Mouse (Mus musculus) liver, embryonic 13.5 days (tissue): ENCODE measurements at regions not wholly inside any gene's neighbourhood (a gene's known extent, or its start where the extent isn't known, plus 50 kb on each side); places are given as distances from the start of the nearest gene placed in this dataset.

ENCODE experiments used
- ATAC-seq: fragments of 200-750 bp; cut with Nextera tagmentation; 2 replicates; pipeline ENCODE4 v1.8.0; 2017; ENCODE audit warnings: low read depth, mild to moderate bottlenecking, moderate number of reproducible peaks, moderate library complexity
- DNase-seq: peaks from one replicate; pipeline ENCODE4 v3.0.0; 2022
- H3K27ac ChIP-seq: fragments of 300-500 bp; sonication (generic); 2 replicates; pipeline ENCODE4 v1.5.1; 2015; ENCODE audit warnings: moderate library complexity, mild to moderate bottlenecking, inconsistent platforms
- H3K27me3 ChIP-seq: fragments of 300-500 bp; sonication (generic); 2 replicates; pipeline ENCODE4 v1.6.1; 2015; ENCODE audit warnings: mild to moderate bottlenecking, inconsistent platforms
- H3K36me3 ChIP-seq: fragments of 300-500 bp; sonication (generic); 2 replicates; pipeline ENCODE4 v1.6.1; 2015; ENCODE audit warnings: mild to moderate bottlenecking, inconsistent platforms
- H3K4me1 ChIP-seq: fragments of 300-500 bp; sonication (generic); replicated peaks from 2 replicates; pipeline ENCODE4 v1.6.1; 2015; ENCODE audit warnings: inconsistent platforms
- H3K4me2 ChIP-seq: fragments of 300-500 bp; sonication (generic); 2 replicates; pipeline ENCODE4 v1.6.1; 2015; ENCODE audit warnings: inconsistent platforms, mild to moderate bottlenecking, moderate library complexity
- H3K4me3 ChIP-seq: fragments of 300-500 bp; sonication (generic); replicated peaks from 2 replicates; pipeline ENCODE4 v1.5.1; 2015; ENCODE audit warnings: mild to moderate bottlenecking, inconsistent platforms
- H3K9ac ChIP-seq: fragments of 300-500 bp; sonication (generic); 2 replicates; pipeline ENCODE4 v1.6.1; 2015; ENCODE audit warnings: mild to moderate bottlenecking, inconsistent platforms
- H3K9me3 ChIP-seq: fragments of 300-500 bp; sonication (generic); replicated peaks from 2 replicates; pipeline ENCODE4 v1.6.1; 2016; ENCODE audit warnings: inconsistent platforms
- WGBS: fragments of 180-500 bp; shearing (Covaris S2); methylation state at CpG from one replicate; pipeline ENCODE4 v1.1.7; 2015; ENCODE audit not compliant: insufficient replicate concordance; 5-methylcytosine and 5-hydroxymethylcytosine counted together

DNA sequence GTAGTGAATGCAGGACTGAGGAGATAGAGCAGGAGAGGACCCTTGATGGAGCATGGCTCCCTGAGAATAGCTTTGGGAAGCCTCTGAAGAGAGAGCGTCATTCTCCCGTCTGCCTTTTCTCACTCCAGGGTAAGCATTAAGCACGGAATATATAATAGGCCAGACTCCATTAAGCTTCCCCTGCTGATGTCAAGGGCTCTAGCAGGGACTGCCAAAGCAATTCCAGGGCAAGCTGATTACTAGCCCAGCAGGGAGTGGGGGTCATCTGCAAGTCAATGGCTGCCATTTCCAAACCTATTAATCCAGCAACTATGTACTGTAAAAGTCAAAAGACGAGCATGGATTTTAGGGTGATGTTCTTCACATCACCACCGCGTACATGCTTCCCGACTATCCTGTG, 111.2 kb upstream of the Arl4c start:
- Histone ChIP-seq H3K9ac (no peak overlapping the region), H3K27me3 (no peaks in the 10 kb centered on the region), H3K36me3 (no peaks in the 10 kb centered on the region), H3K4me2 (no peak overlapping the region), H3K9me3 (no peaks in the 10 kb centered on the region; the same call in 1 of the 2 replicates), H3K4me3 (no peak overlapping the region), H3K27ac (no peak overlapping the region), H3K4me1 (no peaks in the 10 kb centered on the region)
- 70% methylated on average over 7 of the region's 7 CpGs for WGBS
- no peak for ATAC-seq
- no peak for DNase-seq

DNA sequence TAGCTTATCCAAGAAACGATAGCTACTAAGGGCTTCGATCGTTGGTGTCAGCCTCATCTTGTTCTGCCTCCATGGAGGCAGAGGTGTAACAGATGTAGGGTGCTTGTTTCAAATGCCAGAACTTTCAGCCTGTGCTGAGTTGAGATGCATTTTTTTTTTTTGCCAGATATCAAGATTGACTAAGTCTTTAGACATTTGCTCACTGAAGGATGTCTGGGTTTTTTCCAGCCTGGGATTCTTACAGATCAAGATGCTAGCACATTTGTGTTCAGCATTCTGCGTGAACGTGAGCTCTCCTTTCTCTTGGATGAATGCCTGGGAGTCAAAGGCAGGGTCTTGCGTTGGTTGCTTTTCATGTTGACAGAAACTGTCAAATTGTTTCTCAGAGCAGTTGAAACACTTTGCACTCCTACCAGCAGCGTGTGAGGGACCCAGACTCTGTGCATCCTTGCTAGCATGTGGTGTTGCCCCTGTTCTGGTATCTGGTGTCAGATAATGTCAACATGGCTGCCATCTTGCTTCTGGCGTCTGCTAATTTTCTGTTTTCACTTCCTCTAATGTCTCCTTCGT, 114.4 kb upstream of the Arl4c start:
- Histone ChIP-seq H3K9ac (no peak overlapping the region), H3K27ac (no peak overlapping the region), H3K27me3 (no peaks in the 10 kb centered on the region), H3K4me2 (no peak overlapping the region), H3K9me3 (no peaks in the 10 kb centered on the region; the same call in 1 of the 2 replicates), H3K4me1 (no peaks in the 10 kb centered on the region), H3K36me3 (no peaks in the 10 kb centered on the region), H3K4me3 (no peak overlapping the region)
- ATAC-seq (no peak), DNase-seq (no peak)
- 69% methylated on average over 9 of the region's 9 CpGs for WGBS

DNA sequence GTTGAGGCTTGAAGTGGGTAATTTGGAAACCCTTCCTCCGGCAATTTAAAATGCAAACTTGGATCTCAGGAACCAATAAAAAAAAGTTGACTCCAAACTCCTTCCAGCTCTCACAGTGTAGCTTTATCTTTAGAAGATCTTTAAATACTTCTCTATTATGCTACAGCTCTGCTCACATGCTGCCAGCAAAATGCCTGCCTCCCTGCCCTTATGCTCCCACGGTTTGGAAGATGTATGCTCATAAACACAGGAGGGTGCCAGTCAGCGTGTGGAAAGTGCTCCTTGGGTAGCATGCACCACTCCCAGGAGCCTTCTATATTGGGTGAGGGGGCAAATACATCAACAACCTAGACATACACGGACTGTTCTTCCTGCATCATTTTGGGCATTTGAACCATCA, 123.2 kb upstream of the Arl4c start:
- no peak overlapping the region for H3K4me3 ChIP-seq
- ATAC-seq (no peak), DNase-seq (no peak)
- no peaks in the 10 kb centered on the region for H3K27me3 ChIP-seq
- H3K4me1 ChIP-seq, result no peaks in the 10 kb centered on the region
- H3K36me3 ChIP-seq, result no peaks in the 10 kb centered on the region
- no peak overlapping the region for H3K9ac ChIP-seq
- H3K9me3 ChIP-seq, result no peaks in the 10 kb centered on the region
- no peak overlapping the region for H3K27ac ChIP-seq
- no peak overlapping the region for H3K4me2 ChIP-seq
- WGBS, result 61% methylated on average over 4 of the region's 4 CpGs

DNA sequence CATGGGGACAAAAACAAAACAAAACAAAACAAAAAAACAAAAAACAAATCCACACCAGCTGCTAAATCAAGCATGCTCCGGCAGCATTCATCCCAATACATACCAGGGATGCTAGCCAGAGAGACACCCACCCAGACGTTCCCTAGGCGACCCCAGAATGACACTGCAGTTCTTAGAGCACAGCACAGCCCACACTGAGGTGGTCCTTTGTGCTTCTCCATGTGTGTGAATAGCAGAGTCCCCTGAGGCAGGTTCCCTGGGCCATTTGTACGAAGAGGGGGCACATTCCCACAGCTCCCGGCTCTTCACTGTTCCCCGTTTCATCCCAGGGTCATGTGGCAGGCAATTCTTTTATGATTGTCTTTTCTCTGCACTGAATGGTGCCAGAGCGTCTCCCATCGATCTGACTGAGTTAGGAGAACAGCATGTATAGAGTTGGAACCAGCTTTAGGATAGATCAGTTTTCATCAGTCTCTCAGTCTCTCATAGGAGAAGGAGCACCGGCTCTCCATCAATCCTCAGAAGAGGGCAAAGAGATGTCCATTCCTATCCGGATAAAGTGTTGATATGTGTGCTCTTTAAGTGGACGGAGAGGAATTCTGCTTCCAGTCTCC, 136.7 kb upstream of the Arl4c start:
- Histone ChIP-seq H3K36me3 (no peaks in the 10 kb centered on the region), H3K9ac (no peak overlapping the region), H3K9me3 (0 out of 2 replicates have a peak, but pooled peaks cover under 1% of the 10 kb centered on the region), H3K4me2 (no peak overlapping the region), H3K4me3 (no peak overlapping the region), H3K27me3 (no peaks in the 10 kb centered on the region), H3K4me1 (no peaks in the 10 kb centered on the region), H3K27ac (no peak overlapping the region)
- DNase-seq (no peak), ATAC-seq (no peak)
- WGBS, result 57% methylated on average over 11 of the region's 11 CpGs

DNA sequence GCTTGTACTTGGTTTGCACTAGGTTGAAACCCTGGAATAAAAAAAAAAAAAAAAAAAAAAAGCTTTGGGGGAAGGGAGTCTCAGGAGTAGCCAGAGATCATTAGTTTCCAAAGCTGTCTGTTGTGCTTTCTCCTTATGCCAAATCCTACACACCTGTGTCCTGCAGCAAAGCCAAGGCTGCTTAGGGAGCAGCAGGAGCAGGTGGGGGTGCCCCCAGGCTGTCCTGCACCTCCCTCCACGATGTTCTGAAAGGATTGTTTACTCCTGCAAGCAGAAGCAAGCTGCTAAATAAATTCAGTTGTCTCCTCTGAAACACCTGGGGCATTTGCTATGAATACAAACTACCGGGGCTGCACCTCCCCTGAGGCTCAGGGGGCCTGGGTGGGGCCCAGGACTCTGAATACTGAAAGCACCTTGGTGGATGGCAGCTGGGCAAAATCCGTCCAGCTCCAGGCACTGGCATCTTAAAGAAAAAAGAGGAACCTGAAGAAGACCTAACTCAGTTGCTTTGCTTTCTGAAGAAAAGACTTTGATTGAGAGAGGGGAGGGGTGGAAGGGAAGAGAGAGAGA, 137.5 kb upstream of the Arl4c start:
- WGBS, result 30% methylated on average over 3 of the region's 3 CpGs
- no peaks in the 10 kb centered on the region for H3K4me1 ChIP-seq
- no peak overlapping the region for H3K4me3 ChIP-seq
- no peak overlapping the region for H3K27ac ChIP-seq
- no peaks in the 10 kb centered on the region for H3K27me3 ChIP-seq
- H3K4me2 ChIP-seq, result no peak overlapping the region
- DNase-seq, result no peak
- no peak overlapping the region for H3K9ac ChIP-seq
- H3K36me3 ChIP-seq, result no peaks in the 10 kb centered on the region
- ATAC-seq, result no peak
- 0 out of 2 replicates have a peak, but pooled peaks cover 3% of the 10 kb centered on the region for H3K9me3 ChIP-seq

DNA sequence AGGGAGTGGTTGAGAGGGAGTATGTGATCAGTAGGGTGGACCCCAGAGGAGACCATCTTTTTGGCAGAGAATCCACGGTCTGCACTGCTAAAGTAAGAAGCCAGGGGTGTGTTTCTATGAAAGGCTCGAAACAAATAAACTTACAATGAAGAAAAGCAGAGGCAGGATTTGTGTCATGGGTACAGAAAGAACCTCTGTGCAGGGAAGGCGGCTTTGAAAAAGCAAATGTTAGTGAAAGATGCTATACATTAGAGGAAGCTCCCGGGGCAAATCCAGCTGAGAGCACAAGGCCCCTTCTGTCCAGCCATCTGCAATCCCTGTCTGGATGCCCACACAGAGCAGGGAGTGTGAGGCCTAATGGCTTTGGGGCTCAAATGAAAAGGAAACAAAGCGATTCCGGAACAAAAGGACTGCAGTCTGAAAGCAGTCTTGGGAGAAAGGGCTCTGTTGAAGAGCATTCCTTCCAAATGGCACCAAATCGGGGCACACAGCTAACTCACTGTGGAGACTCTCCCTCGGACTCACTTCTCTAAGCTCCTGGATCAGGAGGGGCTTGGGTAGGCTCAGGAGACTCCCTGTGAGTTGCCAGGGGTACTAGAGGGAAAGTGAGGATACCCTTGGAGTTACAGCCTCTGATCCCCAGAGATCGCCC, 138.1 kb upstream of the Arl4c start:
- no peaks in the 10 kb centered on the region for H3K4me1 ChIP-seq
- WGBS, result 52% methylated on average over 9 of the region's 9 CpGs

DNA sequence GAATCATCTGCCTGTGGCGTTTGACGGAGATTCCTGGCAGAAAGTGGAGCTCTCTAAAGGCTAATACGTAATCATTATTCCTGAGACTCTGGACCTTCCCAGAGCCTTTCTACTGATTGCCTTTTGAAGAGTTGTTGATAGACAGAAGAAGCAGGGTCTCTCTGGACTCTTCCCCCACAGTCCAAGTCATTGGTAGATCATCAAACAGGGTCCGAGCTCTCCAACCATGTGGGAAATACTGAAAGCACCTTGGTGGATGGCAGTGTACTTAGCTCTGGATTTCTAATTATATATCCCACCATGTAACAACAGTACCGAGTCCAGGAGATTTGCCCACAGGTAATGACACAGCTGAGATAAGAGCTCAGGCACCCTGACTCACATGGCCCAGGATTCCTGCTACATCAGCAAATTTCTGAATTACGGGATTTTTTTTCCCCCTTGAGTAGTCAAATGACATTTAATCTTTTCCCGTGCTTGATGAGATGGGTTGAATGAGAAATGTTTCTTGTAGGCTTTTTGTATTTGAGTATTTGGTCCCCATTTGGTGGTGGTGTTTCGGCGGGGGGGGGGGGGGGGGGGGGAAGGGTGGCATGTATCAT, 139.1 kb upstream of the Arl4c start:
- Histone ChIP-seq H3K4me1 (no peaks in the 10 kb centered on the region), H3K4me3 (no peak overlapping the region), H3K36me3 (no peaks in the 10 kb centered on the region), H3K27me3 (no peaks in the 10 kb centered on the region), H3K9ac (no peak overlapping the region), H3K27ac (no peak overlapping the region), H3K9me3 (0 out of 2 replicates have a peak, but pooled peaks cover 3% of the 10 kb centered on the region), H3K4me2 (no peak overlapping the region)
- WGBS, result 72% methylated on average over 7 of the region's 9 CpGs
- no peak for ATAC-seq
- DNase-seq, result no peak

More for the DNA sequence above, 138.1 kb upstream of the Arl4c start:
- Histone ChIP-seq H3K27me3 (no peaks in the 10 kb centered on the region), H3K36me3 (no peaks in the 10 kb centered on the region), H3K4me3 (no peak overlapping the region), H3K4me2 (no peak overlapping the region), H3K9me3 (0 out of 2 replicates have a peak, but pooled peaks cover 3% of the 10 kb centered on the region), H3K9ac (no peak overlapping the region), H3K27ac (no peak overlapping the region)
- ATAC-seq (no peak), DNase-seq (no peak)

DNA sequence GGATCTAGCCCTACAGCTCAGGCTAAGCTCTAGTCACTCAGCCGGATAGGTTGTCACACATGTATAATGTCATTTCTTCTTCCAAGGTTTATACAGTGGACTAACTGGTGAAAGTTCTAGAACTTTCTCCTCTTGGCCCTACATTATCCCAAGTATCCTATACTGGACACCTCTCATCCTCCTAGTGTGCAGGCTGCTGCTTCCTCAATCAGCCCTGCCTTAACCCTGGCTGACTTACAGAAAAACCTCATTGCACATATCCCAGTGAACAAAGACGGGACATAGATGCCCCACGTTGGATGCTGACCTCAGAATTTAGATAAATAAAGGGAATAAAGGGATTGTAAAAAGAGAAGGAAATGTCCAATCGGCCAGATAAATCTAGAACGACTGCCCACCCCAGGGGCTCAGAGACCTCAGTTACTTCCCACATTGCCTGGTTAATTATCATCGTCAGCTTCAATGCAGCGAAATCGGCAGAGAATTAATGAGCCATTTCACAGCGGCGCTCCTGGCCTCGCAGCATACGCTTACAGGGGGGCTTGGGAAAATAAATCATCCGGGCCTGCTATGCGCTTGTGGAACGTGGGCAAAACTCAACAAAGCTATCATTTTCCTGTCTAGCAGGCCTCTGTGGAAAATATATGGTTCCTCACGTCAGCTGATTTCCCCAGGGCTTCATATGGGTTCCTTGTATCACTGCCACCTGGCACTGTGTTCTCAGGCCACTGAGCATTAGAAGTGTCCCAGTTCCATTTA, 145.5 kb upstream of the Arl4c start:
- Histone ChIP-seq H3K27ac (no peak overlapping the region), H3K4me1 (no peaks in the 10 kb centered on the region), H3K27me3 (no peaks in the 10 kb centered on the region), H3K36me3 (no peaks in the 10 kb centered on the region), H3K4me3 (no peak overlapping the region), H3K9me3 (0 out of 2 replicates have a peak, but pooled peaks cover 3% of the 10 kb centered on the region), H3K4me2 (no peak overlapping the region), H3K9ac (no peak overlapping the region)
- WGBS, result 72% methylated on average over 16 of the region's 16 CpGs
- ATAC-seq (no peak), DNase-seq (no peak)

DNA sequence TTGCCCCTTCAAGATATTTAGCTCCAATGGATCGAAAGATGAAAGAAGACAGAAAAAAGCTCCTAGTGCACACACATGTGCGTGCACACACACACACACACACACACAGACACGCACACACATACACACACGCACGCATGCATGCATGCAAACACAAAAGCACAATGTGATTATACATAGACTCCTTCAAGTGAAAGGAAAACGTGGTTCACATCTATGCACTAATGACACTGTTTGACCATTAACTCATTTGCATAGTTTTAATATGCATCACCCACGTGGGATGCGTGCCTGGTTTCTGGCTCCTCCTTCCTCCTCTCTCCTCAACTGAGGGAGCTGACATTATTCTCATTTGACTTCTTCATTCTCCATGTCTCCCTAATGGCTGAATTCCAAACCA, 146.2 kb upstream of the Arl4c start:
- no peaks in the 10 kb centered on the region for H3K4me1 ChIP-seq
- DNase-seq, result no peak
- H3K4me2 ChIP-seq, result no peak overlapping the region
- H3K27me3 ChIP-seq, result no peaks in the 10 kb centered on the region
- no peak for ATAC-seq
- WGBS, result 68% methylated on average over 8 of the region's 8 CpGs
- 0 out of 2 replicates have a peak, but pooled peaks cover 3% of the 10 kb centered on the region for H3K9me3 ChIP-seq
- H3K9ac ChIP-seq, result no peak overlapping the region
- H3K27ac ChIP-seq, result no peak overlapping the region
- no peaks in the 10 kb centered on the region for H3K36me3 ChIP-seq
- H3K4me3 ChIP-seq, result no peak overlapping the region

DNA sequence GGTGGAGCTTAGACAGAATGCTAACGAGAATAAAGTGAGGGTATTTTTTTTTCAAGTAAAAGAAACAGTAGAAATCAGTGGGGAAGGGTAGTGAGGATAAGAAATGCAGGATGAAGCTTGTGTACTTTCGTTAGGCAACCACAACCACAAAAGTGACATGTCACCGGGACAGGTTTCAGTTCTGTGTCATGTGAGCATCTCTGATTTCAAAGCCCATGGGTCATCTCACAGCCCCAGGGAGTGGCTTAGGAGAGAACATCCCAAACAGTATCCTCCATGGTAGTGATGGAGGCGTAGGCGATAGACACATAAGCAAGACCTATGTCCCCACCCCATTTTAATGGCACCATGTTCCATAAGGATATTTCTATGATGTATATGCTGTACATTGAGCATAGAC, 147.4 kb upstream of the Arl4c start:
- H3K27ac ChIP-seq, result no peak overlapping the region
- no peak overlapping the region for H3K9ac ChIP-seq
- no peak overlapping the region for H3K4me3 ChIP-seq
- H3K4me2 ChIP-seq, result no peak overlapping the region
- WGBS, result 66% methylated on average over 5 of the region's 5 CpGs
- H3K36me3 ChIP-seq, result no peaks in the 10 kb centered on the region
- ATAC-seq (no peak), DNase-seq (no peak)
- H3K27me3 ChIP-seq, result no peaks in the 10 kb centered on the region
- no peaks in the 10 kb centered on the region for H3K4me1 ChIP-seq
- no peaks in the 10 kb centered on the region for H3K9me3 ChIP-seq

DNA sequence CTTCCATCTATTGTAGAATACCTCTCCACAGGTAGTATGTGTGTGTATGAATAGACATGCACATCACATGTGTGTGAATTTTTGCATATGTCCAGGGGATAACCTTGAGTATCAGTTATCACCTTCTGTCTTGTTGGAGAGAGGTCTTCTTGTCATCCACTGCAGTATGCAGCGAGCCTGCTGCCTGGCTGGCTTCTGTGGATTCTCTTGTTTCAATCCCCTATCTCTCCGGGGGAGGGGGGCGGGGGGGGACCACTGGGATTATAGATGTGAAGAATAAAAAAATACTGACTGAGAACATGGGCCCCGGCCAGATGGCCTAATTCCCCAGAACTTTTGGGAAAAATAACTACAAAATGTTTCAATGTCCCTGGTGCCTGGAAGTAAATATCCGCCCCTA, 149.9 kb upstream of the Arl4c start:
- H3K27ac ChIP-seq, result no peak overlapping the region
- H3K4me1 ChIP-seq, result no peaks in the 10 kb centered on the region
- no peaks in the 10 kb centered on the region for H3K27me3 ChIP-seq
- no peak overlapping the region for H3K4me2 ChIP-seq
- H3K9ac ChIP-seq, result no peak overlapping the region
- no peak for DNase-seq
- no peaks in the 10 kb centered on the region for H3K36me3 ChIP-seq
- H3K9me3 ChIP-seq, result no peaks in the 10 kb centered on the region
- WGBS, result 80% methylated on average over 5 of the region's 5 CpGs
- H3K4me3 ChIP-seq, result no peak overlapping the region
- ATAC-seq, result no peak
